Mouse (Mus musculus) liver, adult 2 months (tissue): ENCODE results near the gene Fam53b.

Experiments used
- CTCF ChIP-seq: fragments of 200-500 bp; IDR thresholded peaks from 2 replicates; pipeline ENCODE4 v1.5.1; 2011; ENCODE audit warnings: low read depth, low read length, control low read depth
- POLR2A ChIP-seq: fragments of 200-500 bp; IDR thresholded peaks from 2 replicates; pipeline ENCODE4 v1.6.1; 2011; ENCODE audit warnings: low read length, control low read depth; ENCODE audit not compliant: insufficient read depth; ENCODE audit errors: extremely low read depth

DNA sequence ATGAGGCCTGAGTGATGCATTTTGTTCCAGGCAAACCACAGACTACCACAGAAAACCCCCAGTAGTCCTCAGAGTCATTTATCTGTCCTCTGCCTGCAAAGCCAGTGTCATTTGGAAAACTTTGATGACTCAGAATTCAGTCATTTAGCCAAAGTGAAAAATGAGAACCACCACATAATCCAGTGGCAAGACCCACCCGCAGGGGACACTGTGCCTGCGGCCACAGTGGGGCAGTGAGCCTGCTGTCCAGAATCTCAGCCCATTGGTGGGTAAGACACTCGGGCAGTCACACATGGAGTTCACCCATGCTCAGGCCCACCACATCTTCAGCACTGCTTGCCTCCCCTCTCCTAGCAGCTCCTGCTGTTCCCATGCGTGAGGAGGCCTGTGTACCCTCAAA is 94.1 kb downstream of the Fam53b start:
- TF ChIP-seq POLR2A (no peak), CTCF (no peak)
